Mouse (Mus musculus) inflammation-experienced regulatory T-cells, adult 16 weeks (primary cell): Measurements from ENCODE around the gene Ap1m1. TPM values are rescaled to one million over a fixed set of nuclear protein-coding genes. Genes with fewer than 3 reads are reported as not detected.

Experiments
- polyA plus RNA-seq: library from polyadenylated mRNA; unstranded; fragments of 100-300 nt; shearing (Covaris generic); gene quantifications from one replicate; pipeline ENCODE4 v1.2.1, GENCODE M21; 2017

Ap1m1 gene
- polyA plus RNA-seq, result 193 TPM

GRCm38 (mm10) chr8:72239499-72240402 is at the start of gene Ap1m1:
Gene Ap1m1 (plus strand): TSS chr8:72240018.

GRCm38 (mm10) chr8:72212751-72213150 is 27.1 kb upstream of the Ap1m1 start, which contains the start of gene Cib3:
Gene Cib3 (minus strand): TSS chr8:72212837.

GRCm38 (mm10) chr8:72213536-72213935 is 26.3 kb upstream of the Ap1m1 start, which contains the start of gene Gm11034:
Gene Gm11034 (minus strand): TSS chr8:72213636.

GRCm38 (mm10) chr8:72219541-72220363 is 20.1 kb upstream of the Ap1m1 start, which contains the start of gene Fam32a:
Gene Fam32a (plus strand): TSS chr8:72219730.

GRCm38 (mm10) chr8:72305210-72305905 is 65.5 kb downstream of the Ap1m1 start, which contains the start of gene Gm10282:
Gene Gm10282 (minus strand): TSS chr8:72305260.

Other genes with a start within 250 kb of the Ap1m1 start
- 1.6 TPM for gene Cyp4f18, start 230.4 kb upstream of the Ap1m1 start, polyA plus RNA-seq
- gene Olfr372, start 198.8 kb upstream of the Ap1m1 start, polyA plus RNA-seq, result 0.18 TPM
- 0.44 TPM for gene Olfr373, start 156.8 kb upstream of the Ap1m1 start, polyA plus RNA-seq
- gene Olfr374, start 133.0 kb upstream of the Ap1m1 start, polyA plus RNA-seq, result not detected
- gene Tpm4, start 105.0 kb upstream of the Ap1m1 start, polyA plus RNA-seq, result 307 TPM
- 214 TPM for gene Rab8a, start 78.8 kb upstream of the Ap1m1 start, polyA plus RNA-seq
- 28.7 TPM for gene Hsh2d, start 50.4 kb upstream of the Ap1m1 start, polyA plus RNA-seq
- gene Cib3, start 27.2 kb upstream of the Ap1m1 start, polyA plus RNA-seq, result 0.18 TPM
- not detected for gene Gm11034, start 26.4 kb upstream of the Ap1m1 start, polyA plus RNA-seq
- 138 TPM for gene Fam32a, start 20.3 kb upstream of the Ap1m1 start, polyA plus RNA-seq
- gene Gm10282, start 65.2 kb downstream of the Ap1m1 start, polyA plus RNA-seq, result 3.1 TPM
- gene Klf2, start 79.0 kb downstream of the Ap1m1 start, polyA plus RNA-seq, result 12.4 TPM
- 50.0 TPM for gene Eps15l1, start 181.4 kb downstream of the Ap1m1 start, polyA plus RNA-seq
- gene Calr3, start 203.9 kb downstream of the Ap1m1 start, polyA plus RNA-seq, result 0.52 TPM
- gene 1700030K09Rik, start 203.9 kb downstream of the Ap1m1 start, polyA plus RNA-seq, result 10.5 TPM
- gene Cherp, start 235.2 kb downstream of the Ap1m1 start, polyA plus RNA-seq, result 124 TPM